Mouse (Mus musculus) kidney, adult 2 months (tissue): Measurements from ENCODE around the gene Mllt6.

Experiments used
- CTCF ChIP-seq: fragments of 200-500 bp; conservative IDR thresholded peaks from 2 replicates; pipeline ENCODE4 v1.5.1; 2011; ENCODE audit warnings: low read depth, mild to moderate bottlenecking, control low read depth, low read length, moderate library complexity, mixed read lengths; ENCODE audit not compliant: insufficient read depth, insufficient read length
- POLR2A ChIP-seq: fragments of 200-500 bp; IDR thresholded peaks from one replicate; pipeline ENCODE4 v1.6.1; 2011; ENCODE audit warnings: low read depth, low read length, control low read depth

DNA sequence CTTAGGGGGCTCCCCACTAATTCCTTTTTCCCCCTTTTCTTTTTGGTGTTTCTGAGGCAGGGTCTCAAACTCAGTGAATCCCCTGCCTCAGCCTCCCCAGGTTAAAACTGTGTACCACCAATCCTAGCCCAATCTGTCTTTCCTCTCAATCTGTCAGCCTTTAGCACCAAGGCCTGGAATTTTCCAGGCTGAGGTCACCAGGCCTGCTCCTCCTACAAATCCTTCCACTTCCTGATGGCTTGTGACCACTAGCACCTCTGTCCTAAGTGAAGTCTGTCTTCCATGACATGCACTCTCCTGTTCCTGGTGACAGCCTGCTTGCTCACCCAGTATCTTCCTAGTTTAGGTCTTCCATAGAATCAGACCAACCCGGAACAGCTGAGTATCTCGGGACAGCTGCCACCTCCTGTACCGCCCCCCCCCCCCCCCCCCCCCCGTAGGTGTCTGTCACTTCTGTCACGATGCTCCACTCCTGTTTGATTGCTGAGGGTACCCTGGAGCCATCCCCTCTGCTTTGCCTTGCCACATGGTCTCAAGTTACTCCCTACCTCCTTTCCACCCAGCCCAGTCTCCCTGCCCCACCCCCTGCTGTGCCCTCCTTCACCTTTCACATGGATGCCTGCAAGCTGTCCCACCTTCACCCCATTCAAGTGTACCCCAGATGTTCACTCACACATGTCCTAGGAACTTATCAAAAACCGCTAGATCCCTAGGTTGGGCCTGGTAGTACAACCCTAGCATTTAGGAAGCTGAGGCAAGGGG, 5.8 kb upstream of the Mllt6 start:
- no peak for TF ChIP-seq POLR2A
- no peak for TF ChIP-seq CTCF
